Mouse (Mus musculus) heart, embryonic 12.5 days (tissue): ENCODE results near the gene Olfr1115. TPM values are rescaled to one million over a fixed set of nuclear protein-coding genes. Genes with fewer than 3 reads are reported as not detected.
"Not testable (repeated sequence)": the region's sequence is repeated elsewhere in the genome, so short reads cannot be mapped to it uniquely, and the experiment has no call there.

Experiments
- ATAC-seq: fragments of 200-750 bp; cut with Nextera tagmentation; 2 replicates; pipeline ENCODE4 v1.8.0; 2017; ENCODE audit warnings: moderate TSS enrichment, moderate library complexity; ENCODE audit not compliant: insufficient number of reproducible peaks, low FRiP score
- H3K27ac ChIP-seq: fragments of 300-500 bp; sonication (generic); 2 replicates; pipeline ENCODE4 v1.5.1; 2016; ENCODE audit warnings: mild to moderate bottlenecking, moderate library complexity; ENCODE audit not compliant: poor library complexity, severe bottlenecking
- H3K27me3 ChIP-seq: fragments of 300-500 bp; sonication (generic); replicated peaks from 2 replicates; pipeline ENCODE4 v1.6.1; 2016; ENCODE audit warnings: mild to moderate bottlenecking, moderate library complexity
- H3K36me3 ChIP-seq: fragments of 300-500 bp; sonication (generic); 2 replicates; pipeline ENCODE4 v1.6.1; 2016; ENCODE audit warnings: mild to moderate bottlenecking, moderate library complexity
- H3K4me1 ChIP-seq: fragments of 300-500 bp; sonication (generic); replicated peaks from 2 replicates; pipeline ENCODE4 v1.6.1; 2016; ENCODE audit warnings: mild to moderate bottlenecking
- H3K4me2 ChIP-seq: fragments of 300-500 bp; sonication (generic); 2 replicates; pipeline ENCODE4 v1.6.1; 2016; ENCODE audit warnings: mild to moderate bottlenecking, moderate library complexity
- H3K4me3 ChIP-seq: fragments of 300-500 bp; sonication (generic); 2 replicates; pipeline ENCODE4 v1.5.1; 2016; ENCODE audit warnings: mild to moderate bottlenecking
- H3K9ac ChIP-seq: fragments of 300-500 bp; sonication (generic); 2 replicates; pipeline ENCODE4 v1.6.1; 2016; ENCODE audit warnings: mild to moderate bottlenecking, moderate library complexity
- H3K9me3 ChIP-seq: fragments of 300-500 bp; sonication (generic); replicated peaks from 2 replicates; pipeline ENCODE4 v1.6.1; 2016; ENCODE audit warnings: mild to moderate bottlenecking, moderate library complexity
- WGBS: fragments of 180-500 bp; shearing (Covaris S2); methylation state at CpG from one replicate; pipeline ENCODE4 v1.1.7; 2016; 5-methylcytosine and 5-hydroxymethylcytosine counted together
- microRNA-seq: library from miRNA; unstranded; fragments of <30 nt; microRNA quantifications from one replicate; pipeline ENCODE4, GENCODE M21; 2017
- polyA plus RNA-seq: library from polyadenylated mRNA; unstranded; fragments of >200 nt; fragmentation: Nextera tagmentation; extraction: Ambion mirVana; gene quantifications from 2 replicates; pipeline ENCODE4 v1.2.1, GENCODE M21; 2016

Gene Olfr1115
- not detected in 2 replicates for polyA plus RNA-seq

- Histone ChIP-seq H3K4me3 (no peak within 1 kb of the TSS), H3K9ac (no peak within 1 kb of the TSS), H3K4me1 (no peaks in the 10 kb centered on the region), H3K27ac (no peak within 1 kb of the TSS), H3K36me3 (no peaks in the 10 kb centered on the region), H3K9me3 (no peaks in the 10 kb centered on the region), H3K27me3 (no peaks in the 10 kb centered on the region), H3K4me2 (no peak within 1 kb of the TSS)
- no peak for ATAC-seq
- 71% methylated on average over 2 of the region's 2 CpGs for WGBS
Measured at GRCm38 (mm10) chr2:87247713-87248112, at the start of gene Olfr1115. Olfr1115 (plus strand) TSS chr2:87248013.

- no peak within 1 kb of the TSS for H3K4me2 ChIP-seq
- ATAC-seq = no peak
- WGBS = 79% methylated on average over 2 of the region's 2 CpGs
Measured at GRCm38 (mm10) chr2:87208670-87209069, 39.1 kb upstream of the Olfr1115 start, which contains the start of gene Olfr1113. Olfr1113 (plus strand) TSS chr2:87208970.

GRCm38 (mm10) chr2:87267234-87267633, 19.4 kb downstream of the Olfr1115 start, which contains the start of gene Olfr1116:
Olfr1116 (plus strand) TSS chr2:87267534.
- no peaks in the 10 kb centered on the region for H3K9me3 ChIP-seq
- no peaks in the 10 kb centered on the region for H3K36me3 ChIP-seq
- no peaks in the 10 kb centered on the region for H3K4me1 ChIP-seq
- no peak within 1 kb of the TSS for H3K9ac ChIP-seq
- WGBS = 71% methylated on average over 1 of the region's 1 CpGs
- no peak within 1 kb of the TSS for H3K4me3 ChIP-seq
- H3K4me2 ChIP-seq = no peak within 1 kb of the TSS
- no peaks in the 10 kb centered on the region for H3K27me3 ChIP-seq
- H3K27ac ChIP-seq = no peak within 1 kb of the TSS
- no peak for ATAC-seq

More at GRCm38 (mm10) chr2:87208670-87209069, 39.1 kb upstream of the Olfr1115 start, which contains the start of gene Olfr1113:
- no peaks in the 10 kb centered on the region for H3K4me1 ChIP-seq
- no peak within 1 kb of the TSS for H3K9ac ChIP-seq
- no peak within 1 kb of the TSS for H3K4me3 ChIP-seq
- H3K9me3 ChIP-seq = no peaks in the 10 kb centered on the region
- no peaks in the 10 kb centered on the region for H3K27me3 ChIP-seq
- H3K36me3 ChIP-seq = no peaks in the 10 kb centered on the region
- no peak within 1 kb of the TSS for H3K27ac ChIP-seq

GRCm38 (mm10) chr2:87293977-87294376, 46.2 kb downstream of the Olfr1115 start:
- not testable (repeated sequence) for H3K9me3 ChIP-seq, H3K27me3 ChIP-seq, H3K36me3 ChIP-seq, H3K4me1 ChIP-seq, H3K27ac ChIP-seq, ATAC-seq, H3K4me2 ChIP-seq, H3K9ac ChIP-seq, H3K4me3 ChIP-seq

Small RNA genes lying within 50 kb of the gene (microRNA-seq; reads per million reads assigned to microRNA genes)
- gene Gm27438 = not detected

Other genes starting within 250 kb of the Olfr1115 start
- not detected in 2 replicates for gene Olfr1102, start 249.6 kb upstream of the Olfr1115 start, polyA plus RNA-seq
- gene Olfr1104, start 220.9 kb upstream of the Olfr1115 start, polyA plus RNA-seq = not detected in 2 replicates
- not detected in 2 replicates for gene Olfr1105, start 211.5 kb upstream of the Olfr1115 start, polyA plus RNA-seq
- gene Olfr1106, start 195.7 kb upstream of the Olfr1115 start, polyA plus RNA-seq = not detected in 2 replicates
- gene Olfr1107, start 172.2 kb upstream of the Olfr1115 start, polyA plus RNA-seq = not detected in 2 replicates
- gene Olfr1109, start 152.0 kb upstream of the Olfr1115 start, polyA plus RNA-seq = not detected in 2 replicates
- not detected in 2 replicates for gene Olfr259, start 133.4 kb upstream of the Olfr1115 start, polyA plus RNA-seq
- not detected in 2 replicates for gene Olfr1110, start 107.7 kb upstream of the Olfr1115 start, polyA plus RNA-seq
- not detected in 2 replicates for gene Olfr1111, start 95.4 kb upstream of the Olfr1115 start, polyA plus RNA-seq
- not detected in 2 replicates for gene Olfr1112, start 60.2 kb upstream of the Olfr1115 start, polyA plus RNA-seq
- not detected in 2 replicates for gene Olfr1113, start 39.0 kb upstream of the Olfr1115 start, polyA plus RNA-seq
- gene Olfr1116, start 19.5 kb downstream of the Olfr1115 start, polyA plus RNA-seq = not detected in 2 replicates
- not detected in 2 replicates for gene Olfr1118, start 59.6 kb downstream of the Olfr1115 start, polyA plus RNA-seq
- gene Olfr1120, start 106.8 kb downstream of the Olfr1115 start, polyA plus RNA-seq = not detected in 2 replicates
- not detected in 2 replicates for gene Olfr1121, start 121.9 kb downstream of the Olfr1115 start, polyA plus RNA-seq
- not detected in 2 replicates for gene Olfr1122, start 137.8 kb downstream of the Olfr1115 start, polyA plus RNA-seq
- gene Olfr1123, start 168.6 kb downstream of the Olfr1115 start, polyA plus RNA-seq = not detected in 2 replicates
- gene Olfr1124, start 182.3 kb downstream of the Olfr1115 start, polyA plus RNA-seq = not detected in 2 replicates
- gene Olfr1126, start 205.9 kb downstream of the Olfr1115 start, polyA plus RNA-seq = not detected in 2 replicates
- not detected in 2 replicates for gene Pramel7, start 249.1 kb downstream of the Olfr1115 start, polyA plus RNA-seq